Comparison of ENCODE assay signal across 32 mouse cellular contexts in genomic region chr11:109689539-109689938, GRCm38 (mm10). TPM values are rescaled to one million over a fixed set of nuclear protein-coding genes. Genes with fewer than 3 reads are reported as not detected.
"Had no signal": no experiment of that assay in that cellular context is flagged by ENCODE, and none has a peak within 500 bp of the region (broad histone marks: within the 10 kb centered on the region; RNA-seq: fewer than 3 reads in every experiment).

No protein-coding gene starts in this region.

- H3K27me3 ChIP-seq: limb, embryonic 12.5 days; limb, embryonic 13.5 days; limb, embryonic 15.5 days; liver, embryonic 12.5 days; liver, embryonic 13.5 days; liver, embryonic 15.5 days; lung, embryonic 15.5 days; midbrain, embryonic 13.5 days; midbrain, embryonic 15.5 days; neural tube, embryonic 12.5 days; neural tube, embryonic 13.5 days had no signal

- ATAC-seq: liver, embryonic 12.5 days; lung, postnatal 0 days; midbrain, embryonic 13.5 days; midbrain, embryonic 15.5 days; midbrain, embryonic 16.5 days had no signal

- H3K9me3 ChIP-seq: limb, embryonic 10.5 days; limb, embryonic 12.5 days; limb, embryonic 13.5 days; limb, embryonic 15.5 days; liver, embryonic 12.5 days; liver, embryonic 13.5 days; liver, embryonic 15.5 days; lung, embryonic 15.5 days; megakaryocyte, embryonic 14.5 days; midbrain, embryonic 10.5 days; midbrain, embryonic 12.5 days; midbrain, embryonic 13.5 days; midbrain, embryonic 15.5 days; neural tube, embryonic 12.5 days; neural tube, embryonic 13.5 days had no signal

- H3K36me3 ChIP-seq: limb, embryonic 10.5 days; limb, embryonic 12.5 days; limb, embryonic 13.5 days; limb, embryonic 15.5 days; liver, embryonic 12.5 days; liver, embryonic 13.5 days; liver, embryonic 15.5 days; lung, embryonic 15.5 days; midbrain, embryonic 10.5 days; midbrain, embryonic 12.5 days; midbrain, embryonic 13.5 days; midbrain, embryonic 15.5 days; neural tube, embryonic 12.5 days; neural tube, embryonic 13.5 days had no signal

- H3K9ac ChIP-seq: limb, embryonic 12.5 days; limb, embryonic 13.5 days; limb, embryonic 15.5 days; liver, embryonic 12.5 days; liver, embryonic 13.5 days; liver, embryonic 14.5 days; liver, embryonic 15.5 days; lung, embryonic 14.5 days; lung, embryonic 15.5 days; midbrain, embryonic 12.5 days; midbrain, embryonic 13.5 days; midbrain, embryonic 15.5 days; neural tube, embryonic 12.5 days; neural tube, embryonic 13.5 days had no signal

- H3K4me2 ChIP-seq: limb, embryonic 12.5 days; limb, embryonic 13.5 days; limb, embryonic 15.5 days; liver, embryonic 11.5 days; liver, embryonic 12.5 days; liver, embryonic 13.5 days; liver, embryonic 15.5 days; lung, embryonic 14.5 days; lung, embryonic 15.5 days; midbrain, embryonic 11.5 days; midbrain, embryonic 12.5 days; midbrain, embryonic 13.5 days; midbrain, embryonic 15.5 days; neural tube, embryonic 12.5 days; neural tube, embryonic 13.5 days had no signal

- H3K4me1 ChIP-seq: limb, embryonic 10.5 days; limb, embryonic 12.5 days; limb, embryonic 13.5 days; liver, embryonic 12.5 days; liver, embryonic 13.5 days; liver, embryonic 15.5 days; lung, embryonic 15.5 days; midbrain, embryonic 10.5 days; midbrain, embryonic 12.5 days; midbrain, embryonic 13.5 days; midbrain, embryonic 15.5 days; neural tube, embryonic 12.5 days; neural tube, embryonic 13.5 days had no signal

- DNase-seq: left cerebral cortex, postnatal 4 days; liver; liver, embryonic 13.5 days; lung, adult 18-20 months; lung, adult 2 months; lung, embryonic 14.5 days; lung, postnatal 10 days; lung, postnatal 14 days; lung, postnatal 36 days; lung, postnatal 4 days; midbrain, embryonic 14.5 days had no signal

- H3K27ac ChIP-seq: limb, embryonic 10.5 days; limb, embryonic 12.5 days; limb, embryonic 13.5 days; limb, embryonic 15.5 days; liver, embryonic 12.5 days; liver, embryonic 13.5 days; liver, embryonic 14.5 days; liver, embryonic 15.5 days; lung, embryonic 15.5 days; macrophage; midbrain, embryonic 10.5 days; midbrain, embryonic 12.5 days; midbrain, embryonic 13.5 days; midbrain, embryonic 15.5 days; neural tube, embryonic 12.5 days; neural tube, embryonic 13.5 days had no signal

- H3K4me3 ChIP-seq: limb, embryonic 10.5 days; limb, embryonic 12.5 days; limb, embryonic 13.5 days; limb, embryonic 15.5 days; liver, embryonic 12.5 days; liver, embryonic 13.5 days; liver, embryonic 15.5 days; lung, embryonic 15.5 days; megakaryocyte, embryonic 14.5 days; midbrain, embryonic 10.5 days; midbrain, embryonic 12.5 days; midbrain, embryonic 13.5 days; midbrain, embryonic 15.5 days; neural tube, embryonic 12.5 days; neural tube, embryonic 13.5 days had no signal

RNA-seq across cellular contexts. Expression of gene Fam20a, which starts 32.5 kb away (rescaled TPM):
- total RNA-seq: megakaryocyte progenitor cell, adult 5-6 weeks had no signal
- polyA plus RNA-seq: macrophage had no signal
